Mouse (Mus musculus): ENCODE results near the gene Syt11.
"Not testable (repeated sequence)": the region's sequence is repeated elsewhere in the genome, so short reads cannot be mapped to it uniquely, and the experiment has no call there.

Gene Syt11

DNA sequence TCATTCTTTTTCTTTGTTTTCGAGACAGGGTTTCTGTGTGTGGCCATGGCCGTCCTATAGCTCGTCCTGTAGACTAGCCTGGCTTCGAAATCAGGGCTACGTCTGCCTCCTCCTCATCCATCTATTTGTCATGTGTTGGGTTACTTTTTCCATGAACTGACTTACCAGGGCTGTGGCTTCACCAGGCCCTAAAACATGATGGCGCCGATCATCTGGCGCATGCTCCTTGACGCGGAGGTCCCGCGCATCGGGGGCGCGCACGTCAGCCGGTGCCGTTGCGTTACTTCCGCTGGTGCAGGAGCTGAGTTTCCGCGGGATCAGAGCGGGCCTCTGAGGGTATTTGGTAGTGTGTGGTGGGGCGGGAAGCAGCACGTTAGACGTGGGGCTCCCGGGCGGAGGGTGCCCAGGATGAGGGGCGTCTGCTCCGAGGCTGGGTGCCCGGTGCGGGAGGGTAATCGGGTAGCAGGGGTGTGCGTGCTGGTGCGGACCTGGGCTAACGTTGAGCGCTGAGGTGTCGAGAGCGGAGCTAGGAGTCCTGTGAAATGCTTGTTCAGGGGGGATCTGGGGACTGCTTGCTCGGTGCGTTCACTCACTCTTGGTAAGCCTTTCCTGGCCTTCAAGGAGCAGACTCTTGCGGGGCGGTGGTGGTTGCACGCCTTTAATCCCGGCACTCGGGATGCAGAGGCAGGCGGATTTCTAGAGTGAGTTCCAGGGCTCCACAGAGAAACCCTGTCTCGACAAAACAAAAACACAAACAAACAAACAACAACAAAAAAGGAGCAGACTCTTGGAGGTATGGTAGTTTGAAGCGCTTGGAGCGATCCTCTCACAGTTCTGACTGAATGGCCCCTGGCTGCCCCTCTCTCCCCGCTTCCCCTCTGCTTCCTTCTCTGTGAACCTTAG lies at the start of gene Syt11:
Gene Syt11, minus strand, starts transcription at position 226 of the 903 bp plus-strand sequence.
- in situ Hi-C loops (cut with MboI, MseI): loop anchor here (5.0 kb wide), 1 partner anchor 57 kb away; no protein-coding TSS in a partner anchor

DNA sequence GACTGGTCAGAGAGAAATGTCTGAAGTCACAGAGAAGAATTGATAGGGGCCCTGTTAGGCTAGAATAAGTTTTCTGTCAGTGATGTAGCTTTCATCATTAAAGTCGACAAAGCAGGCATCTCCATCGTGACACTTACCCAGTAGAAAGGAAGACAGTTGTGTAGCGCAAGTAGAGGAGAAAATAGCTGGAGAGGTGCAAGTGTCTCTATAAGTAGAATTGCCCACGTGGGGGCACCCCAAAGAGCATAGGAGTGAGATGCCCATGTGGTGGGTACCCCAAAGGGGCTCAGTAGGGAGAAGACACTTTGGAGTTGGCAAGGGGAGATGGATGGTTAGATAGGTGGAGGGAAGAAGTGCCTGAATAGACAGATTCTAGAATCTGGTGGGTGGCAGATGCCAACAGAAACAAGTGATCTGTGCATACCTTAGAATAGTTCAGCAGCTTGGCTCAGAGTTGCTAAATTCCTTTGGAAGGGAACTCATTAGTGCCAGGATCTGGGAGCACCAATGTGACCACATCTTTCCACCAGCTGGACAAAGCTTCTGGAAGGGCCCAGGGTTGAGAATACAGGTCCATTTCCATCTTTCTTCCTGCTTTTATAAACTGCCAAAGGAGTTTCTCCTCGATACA lies 29.1 kb upstream of the Syt11 start:
- in situ Hi-C loops (cut with MboI, MseI): no loop called here

GRCm38 (mm10) chr3:88797507-88797906 lies 22.5 kb upstream of the Syt11 start:
- in situ Hi-C loops (cut with MboI, MseI): not testable (repeated sequence)

DNA sequence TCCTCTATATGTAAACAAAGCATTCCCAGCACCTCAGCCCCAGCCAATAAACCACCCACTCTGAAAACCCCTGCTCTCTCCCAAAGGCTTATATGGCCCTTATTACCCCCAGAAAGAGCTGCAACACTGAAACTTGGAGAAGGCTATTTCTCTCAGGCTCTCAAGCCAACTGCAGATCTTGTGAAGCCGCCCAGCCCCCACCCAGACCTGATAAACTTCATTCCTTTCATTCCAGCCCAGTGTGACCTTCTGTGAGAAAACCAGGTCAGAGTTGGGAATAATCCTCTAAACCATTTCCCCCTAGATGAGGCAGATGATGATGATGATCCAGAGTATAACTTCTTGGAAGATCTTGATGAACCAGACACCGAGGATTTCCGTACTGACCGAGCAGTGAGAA lies 13.1 kb upstream of the Syt11 start:
- in situ Hi-C loops (cut with MboI, MseI): loop anchor here (5.0 kb wide), 1 partner anchor 79 kb away; no protein-coding TSS in a partner anchor

DNA sequence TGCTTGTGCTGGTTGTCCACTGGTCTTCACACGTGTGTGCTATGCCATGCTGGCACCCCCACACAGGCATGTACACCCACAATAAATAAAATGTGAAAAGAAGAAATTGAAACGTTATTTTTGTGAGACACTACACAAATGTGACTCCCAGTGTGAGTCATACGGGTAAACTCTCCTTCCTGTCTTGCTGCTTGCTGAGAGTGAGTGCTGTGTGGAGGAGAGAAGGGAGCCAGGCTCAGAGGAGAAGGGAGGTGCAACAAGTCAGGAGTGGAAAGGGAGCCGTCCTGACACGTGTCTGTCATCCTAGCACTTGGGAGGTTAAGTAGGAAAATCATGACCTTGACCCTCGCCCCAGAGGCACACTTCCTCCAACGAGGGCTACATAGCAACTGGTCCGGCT lies 11.8 kb upstream of the Syt11 start:
- in situ Hi-C loops (cut with MboI, MseI): loop anchor here (5.0 kb wide), 1 partner anchor 80 kb away; no protein-coding TSS in a partner anchor

GRCm38 (mm10) chr3:88786323-88786722 lies 11.4 kb upstream of the Syt11 start:
- in situ Hi-C loops (cut with MboI, MseI): loop anchor here (5.0 kb wide), 1 partner anchor 81 kb away; no protein-coding TSS in a partner anchor

GRCm38 (mm10) chr3:88784889-88785288 lies 9.9 kb upstream of the Syt11 start:
- in situ Hi-C loops (cut with MboI, MseI): loop anchor here (5.0 kb wide), 1 partner anchor 82 kb away; no protein-coding TSS in a partner anchor

- in situ Hi-C loops (cut with MboI, MseI): loop anchor here (5.0 kb wide), 1 partner anchor 59 kb away; no protein-coding TSS in a partner anchor
Measured at GRCm38 (mm10) chr3:88773163-88773562, 1.8 kb downstream of the Syt11 start.

- in situ Hi-C loops (cut with MboI, MseI): loop anchor here (5.0 kb wide), 1 partner anchor 60 kb away; no protein-coding TSS in a partner anchor
Measured at GRCm38 (mm10) chr3:88772399-88772798, 2.6 kb downstream of the Syt11 start.

DNA sequence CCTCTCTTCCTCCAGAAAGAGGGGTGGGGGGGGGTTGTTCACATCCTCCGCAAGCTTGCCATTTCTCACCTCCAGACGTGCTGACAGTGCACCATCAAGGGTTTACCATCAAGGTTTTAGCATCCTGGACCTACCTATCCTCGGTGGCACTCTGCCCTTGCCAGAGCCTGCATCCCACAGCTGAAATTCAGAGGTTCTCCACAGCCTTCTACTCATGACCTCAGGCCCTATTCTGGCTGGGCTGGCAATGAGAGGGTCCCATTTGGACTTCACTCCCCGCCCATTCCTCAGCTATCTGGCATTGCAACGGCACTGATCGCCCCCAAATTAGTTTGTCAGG lies 3.1 kb downstream of the Syt11 start:
- in situ Hi-C loops (cut with MboI, MseI): loop anchor here (5.0 kb wide), 1 partner anchor 60 kb away; no protein-coding TSS in a partner anchor

GRCm38 (mm10) chr3:88771189-88771940 lies 3.6 kb downstream of the Syt11 start:
- in situ Hi-C loops (cut with MboI, MseI): loop anchor here (5.0 kb wide), 1 partner anchor 61 kb away; no protein-coding TSS in a partner anchor

GRCm38 (mm10) chr3:88762401-88762831 lies 12.5 kb downstream of the Syt11 start:
- in situ Hi-C loops (cut with MboI, MseI): no loop called here

- in situ Hi-C loops (cut with MboI, MseI): no loop called here
Measured at GRCm38 (mm10) chr3:88761619-88762018, 13.3 kb downstream of the Syt11 start.

DNA sequence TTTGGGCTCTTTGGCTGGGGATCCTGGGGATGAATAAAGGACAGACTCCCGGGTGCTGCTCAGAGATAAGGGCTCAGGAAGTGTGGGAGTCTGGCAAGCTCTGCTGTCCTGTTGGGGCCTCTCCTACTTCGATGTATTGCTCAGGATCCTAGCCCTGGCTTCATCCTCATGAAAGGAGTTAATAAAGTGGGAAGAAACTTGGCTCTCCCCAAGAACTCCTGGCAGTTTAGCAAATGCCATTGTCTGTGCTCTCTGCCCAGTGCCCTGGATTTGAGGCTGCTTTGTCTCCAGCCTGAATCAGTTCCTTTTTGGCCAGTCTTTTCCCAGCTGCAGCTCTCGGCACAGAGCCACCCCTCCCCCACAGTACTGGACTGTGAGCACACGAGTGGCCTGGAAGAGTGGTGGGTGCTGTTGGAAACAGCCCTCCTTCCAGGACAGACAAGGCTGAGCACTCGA lies 16.9 kb downstream of the Syt11 start:
- in situ Hi-C loops (cut with MboI, MseI): no loop called here

DNA sequence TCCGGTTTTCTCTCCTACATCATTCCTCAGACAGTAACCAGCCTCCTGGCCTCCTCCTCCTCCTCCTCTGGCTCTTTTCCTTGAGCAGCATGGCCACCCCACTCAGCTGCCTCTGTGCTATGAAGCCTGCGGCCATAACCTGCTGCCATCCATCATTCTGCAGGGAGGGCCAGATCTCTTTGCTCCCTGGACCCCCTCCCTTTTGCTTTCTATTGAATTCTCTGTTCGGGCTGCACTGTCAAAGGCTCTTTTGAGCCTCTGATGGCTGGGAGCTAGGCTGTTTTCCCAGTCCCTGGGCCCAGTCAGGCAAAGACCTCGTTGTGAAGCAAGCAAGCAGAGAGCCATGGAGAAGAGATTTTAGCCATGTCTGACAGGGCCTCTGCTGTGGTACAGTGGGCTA lies 18.7 kb downstream of the Syt11 start:
- in situ Hi-C loops (cut with MboI, MseI): no loop called here

GRCm38 (mm10) chr3:88755541-88755940 lies 19.4 kb downstream of the Syt11 start:
- in situ Hi-C loops (cut with MboI, MseI): no loop called here

DNA sequence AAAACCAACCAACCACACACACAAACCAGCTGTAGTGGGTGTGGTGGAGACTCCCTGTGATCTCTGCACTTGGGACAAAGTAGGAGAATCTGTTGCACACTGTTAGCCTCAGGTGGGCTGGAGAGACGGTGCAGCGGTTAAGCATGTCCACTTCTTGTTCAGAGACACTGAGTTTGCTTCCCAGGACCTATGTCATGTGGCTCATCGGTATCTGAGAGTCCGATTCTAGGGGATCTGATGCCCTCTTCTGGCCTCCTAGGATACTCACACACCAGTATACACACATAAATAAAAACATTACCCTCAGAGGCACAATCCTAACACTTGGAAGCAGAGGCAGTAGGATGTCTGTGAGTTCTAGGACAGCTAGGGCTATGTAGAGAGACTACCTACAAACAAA lies 20.7 kb downstream of the Syt11 start:
- in situ Hi-C loops (cut with MboI, MseI): no loop called here

DNA sequence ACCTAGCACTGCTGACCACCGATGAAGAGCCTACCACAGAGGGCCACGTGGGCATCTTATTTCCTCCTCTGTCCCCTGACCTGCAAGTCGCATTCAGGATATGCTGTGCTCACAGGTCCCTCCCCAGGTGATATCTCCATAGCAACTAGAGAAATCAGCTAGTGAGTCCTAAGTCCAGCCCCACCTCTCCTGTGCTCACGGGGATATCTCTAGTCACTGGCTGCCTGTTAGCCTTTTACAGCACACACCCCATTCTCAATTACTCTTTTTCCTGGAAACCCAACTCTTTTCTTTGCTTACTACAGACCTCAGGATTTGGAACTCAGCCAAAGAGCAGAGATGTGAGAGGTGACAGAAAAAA lies 28.1 kb downstream of the Syt11 start:
- in situ Hi-C loops (cut with MboI, MseI): loop anchor here (5.0 to 10.0 kb wide), 3 partner anchors 70 to 152 kb away; no protein-coding TSS in a partner anchor

DNA sequence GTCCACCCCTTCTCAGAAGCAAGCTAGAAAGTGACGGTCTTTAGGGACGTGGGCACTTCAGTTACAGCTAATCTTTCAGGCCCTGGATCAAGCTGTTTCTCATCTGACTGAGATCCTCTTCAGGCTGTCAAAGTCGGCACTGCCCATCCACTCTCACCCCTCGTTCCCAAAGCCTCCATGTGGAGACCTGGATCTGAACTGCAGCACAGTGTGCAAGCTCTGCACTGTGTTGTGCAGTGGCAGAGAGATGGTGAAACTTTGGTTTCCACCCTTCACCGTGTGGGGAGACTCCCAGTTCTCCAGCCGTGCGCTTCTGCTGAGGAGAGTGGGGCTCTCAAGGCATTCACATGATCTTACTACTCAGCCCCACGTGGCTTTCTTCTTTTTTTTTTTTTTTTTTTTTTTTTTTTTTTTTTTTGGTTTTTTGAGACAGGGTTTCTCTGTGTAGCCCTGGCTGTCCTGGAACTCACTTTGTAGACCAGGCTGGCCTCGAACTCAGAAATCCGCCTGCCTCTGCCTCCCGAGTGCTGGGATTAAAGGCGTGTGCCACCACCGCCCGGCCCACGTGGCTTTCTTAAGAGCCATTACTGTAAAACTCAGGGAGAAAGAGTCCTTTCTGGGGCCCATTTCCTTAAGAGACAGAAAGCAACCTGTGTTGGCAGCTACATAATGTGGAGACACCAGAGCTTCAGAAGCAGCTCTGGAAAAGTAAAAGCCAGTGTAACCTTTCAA lies 28.7 kb downstream of the Syt11 start:
- in situ Hi-C loops (cut with MboI, MseI): loop anchor here (5.0 to 10.0 kb wide), 3 partner anchors 69 to 152 kb away; no protein-coding TSS in a partner anchor

- in situ Hi-C loops (cut with MboI, MseI): loop anchor here (5.0 to 10.0 kb wide), 3 partner anchors 68 to 151 kb away; no protein-coding TSS in a partner anchor
Measured at GRCm38 (mm10) chr3:88745534-88745933, 29.4 kb downstream of the Syt11 start.
